Mouse (Mus musculus): ENCODE data around the gene Slc17a4.

Slc17a4 gene

DNA sequence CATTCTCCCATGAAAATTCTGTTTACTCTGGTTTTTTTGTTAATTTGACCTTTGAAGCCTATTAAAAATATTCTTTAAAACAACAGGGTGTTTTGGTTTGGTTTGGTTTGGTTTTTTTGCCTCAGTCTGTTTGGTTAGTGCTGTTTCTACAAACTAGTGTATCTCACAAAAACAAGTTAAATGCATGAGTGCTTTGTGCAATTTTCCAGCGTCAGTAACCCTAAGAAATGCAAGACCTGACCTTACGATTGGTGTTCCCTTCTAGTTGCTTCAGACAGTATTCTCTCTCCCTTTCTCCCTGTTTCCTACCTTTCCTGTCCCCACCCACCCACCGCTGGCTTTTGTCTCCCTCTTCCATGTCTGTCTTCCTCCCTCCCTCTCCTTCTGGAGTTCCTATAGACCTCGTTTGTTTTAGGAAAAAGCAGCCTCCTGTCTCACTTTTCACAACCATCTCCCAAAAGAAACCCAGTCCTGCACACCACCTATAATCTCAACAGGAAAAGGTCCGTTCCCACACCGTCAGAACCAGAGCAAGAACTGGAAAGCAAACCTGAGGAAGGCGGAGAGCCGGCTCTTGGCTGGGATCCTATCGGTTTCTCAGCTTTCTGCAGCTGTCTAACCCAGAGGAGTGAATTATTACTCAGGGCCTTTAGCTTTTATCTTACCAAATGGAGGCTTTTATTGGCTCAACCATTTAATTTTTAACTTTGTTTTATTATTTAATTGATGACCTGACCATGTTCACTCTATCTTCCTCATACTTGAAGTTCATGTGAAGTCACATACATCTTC lies at the start of gene Slc17a4:
TSS of gene Slc17a4 (minus strand) at position 634 of the 792 bp plus-strand sequence.
- no peak for DNase-seq

DNA sequence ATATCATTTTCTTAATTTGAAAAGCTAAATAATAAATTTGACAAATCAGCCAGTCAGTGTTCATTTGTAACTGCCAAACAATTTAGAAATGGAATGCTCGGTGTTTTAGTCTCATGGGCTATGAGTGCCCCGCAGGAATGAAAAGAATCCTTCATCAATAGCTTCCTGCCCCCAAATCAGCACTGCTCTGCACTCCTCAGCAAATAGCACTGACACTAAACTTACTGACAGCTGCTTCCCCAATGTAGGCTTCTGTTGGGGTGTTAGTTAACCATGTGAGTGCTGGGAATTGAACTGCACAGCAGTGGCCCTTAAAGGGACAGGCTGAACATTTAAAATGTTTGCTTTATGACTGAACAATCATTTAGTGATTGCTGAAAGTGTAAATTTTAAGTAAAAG lies 45.0 kb upstream of the Slc17a4 start:
- DNase-seq, result no peak

DNA sequence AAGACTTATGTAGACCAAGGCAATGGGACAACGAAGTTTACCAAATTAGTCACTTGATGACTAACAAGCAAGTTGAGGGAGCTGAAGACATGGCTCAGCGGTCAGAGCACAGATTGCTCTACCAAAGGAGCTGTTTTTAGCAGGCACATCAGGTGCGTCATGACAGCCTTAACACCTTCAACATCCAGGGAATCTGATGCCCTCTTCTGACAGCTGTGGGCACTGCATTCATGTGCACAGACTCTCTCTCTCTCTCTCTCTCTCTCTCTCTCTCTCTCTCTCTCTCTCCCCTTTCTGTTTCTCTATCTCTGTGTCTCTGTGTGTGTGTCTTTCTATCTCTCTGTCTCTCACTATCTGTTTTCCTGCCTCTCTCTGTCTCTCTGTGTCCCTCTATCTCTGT lies 36.1 kb upstream of the Slc17a4 start:
- DNase-seq, result peak; percentile 52

DNA sequence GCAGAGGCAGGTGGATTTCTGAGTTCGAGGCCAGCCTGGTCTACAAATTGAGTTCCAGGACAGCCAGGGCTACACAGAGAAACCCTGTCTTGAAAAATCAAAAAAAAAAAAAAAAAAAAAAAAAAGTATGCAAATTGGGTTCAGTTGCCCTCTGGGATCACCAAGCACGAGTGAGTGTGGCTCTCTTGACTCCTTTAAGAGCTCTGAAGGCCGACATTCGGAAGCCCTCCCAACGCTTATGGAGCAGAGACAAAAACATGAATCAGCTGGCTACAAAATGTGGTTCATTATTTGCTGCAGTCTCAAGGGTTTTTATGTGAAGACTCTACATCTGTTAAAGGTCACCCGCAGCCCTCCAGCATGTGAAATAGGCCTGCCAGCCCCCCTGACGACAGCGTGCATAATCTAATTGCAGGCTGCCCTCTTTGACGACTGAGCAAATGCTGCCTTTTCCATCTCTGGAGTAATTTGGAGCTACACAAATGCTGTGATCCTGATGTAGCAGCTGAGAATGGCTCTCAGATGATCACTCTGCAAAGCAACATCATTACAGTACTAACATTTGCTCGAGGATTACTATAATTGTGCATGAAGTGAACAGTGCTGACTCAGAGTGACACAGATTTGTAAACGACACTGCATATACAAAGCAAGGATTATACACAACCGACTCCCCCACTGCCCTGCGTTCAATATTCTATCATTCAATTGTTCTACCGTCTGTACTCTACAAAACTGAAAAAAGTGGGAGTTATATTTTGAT lies 34.9 kb upstream of the Slc17a4 start:
- no peak for DNase-seq

DNA sequence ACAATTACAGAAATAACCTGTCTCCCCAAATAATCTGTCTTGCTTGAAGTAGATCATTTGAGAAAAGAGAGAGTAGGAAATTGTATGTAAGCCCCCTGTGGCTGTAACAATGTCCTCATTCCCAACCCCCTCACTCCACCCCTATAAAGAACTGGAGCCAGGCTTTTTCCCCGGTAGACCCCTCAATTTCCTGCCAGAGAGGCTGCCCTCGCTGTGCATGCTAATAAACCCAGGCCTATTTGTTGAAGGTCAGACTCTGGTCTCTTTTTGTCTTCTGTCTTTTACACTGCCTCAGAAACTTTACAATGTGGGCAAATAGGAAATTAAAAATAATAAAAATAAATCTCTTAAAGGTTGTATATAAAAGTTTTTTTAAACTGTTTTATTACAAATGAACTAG lies 31.4 kb upstream of the Slc17a4 start:
- no peak for DNase-seq

DNA sequence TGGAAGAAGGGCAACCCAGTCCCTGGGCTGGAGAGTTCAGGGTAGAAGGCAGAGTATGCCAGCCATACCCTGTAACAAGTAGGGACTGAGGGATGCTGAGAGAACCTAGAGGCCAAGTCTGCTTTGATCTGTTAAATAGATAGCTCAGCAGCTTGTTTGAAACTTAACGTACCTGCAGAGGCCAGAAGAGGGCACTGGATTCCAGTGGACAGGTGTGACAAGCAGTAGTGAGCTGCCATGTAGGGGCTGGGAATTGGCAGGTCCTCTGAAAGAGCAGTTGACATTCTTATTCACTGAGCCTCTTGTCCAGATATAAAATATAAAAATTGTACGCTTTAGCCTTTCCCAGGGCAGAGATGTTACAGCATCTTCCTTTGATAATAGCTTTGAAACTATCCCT lies 28.1 kb upstream of the Slc17a4 start:
- peak; percentile 11 for DNase-seq

DNA sequence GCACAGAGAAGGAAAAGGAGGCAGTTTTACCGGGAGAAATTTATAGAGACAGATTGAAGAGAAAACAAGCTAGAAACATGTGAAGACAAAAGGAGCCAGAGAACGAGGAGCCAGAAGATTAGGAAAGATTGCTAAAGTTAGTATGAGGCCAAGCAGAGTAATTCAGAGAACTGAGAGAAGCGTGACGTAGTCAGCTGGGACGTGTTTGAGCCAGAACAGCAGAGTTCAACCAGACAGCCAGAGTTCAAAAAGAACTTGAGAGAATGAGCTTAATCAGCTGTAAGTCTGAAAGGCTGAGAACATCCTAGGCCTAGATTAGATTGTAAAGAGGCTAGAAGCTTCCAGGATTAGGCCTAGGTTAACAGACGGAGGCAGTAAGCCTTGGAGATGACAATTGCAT lies 25.5 kb upstream of the Slc17a4 start:
- DNase-seq, result peak; percentile 38

DNA sequence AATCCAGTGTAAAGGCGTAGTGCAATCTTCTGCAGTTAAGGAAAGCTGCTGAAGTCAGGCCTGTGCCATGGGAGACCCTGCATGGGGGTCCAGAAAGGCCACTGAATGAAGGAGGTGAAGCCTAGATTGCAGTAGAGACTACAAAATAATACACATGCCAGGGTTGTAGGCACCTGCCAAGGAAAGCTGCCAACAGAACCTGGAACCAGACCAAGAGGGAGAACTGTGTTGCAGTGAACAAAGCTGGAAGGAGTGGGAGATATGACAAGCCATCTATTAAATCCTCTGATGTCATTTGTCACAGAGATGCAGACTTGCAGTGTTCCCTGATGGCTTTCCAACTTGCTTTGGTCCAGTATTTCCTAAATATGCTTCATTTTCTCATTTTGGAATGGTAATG lies 23.9 kb upstream of the Slc17a4 start:
- DNase-seq, result no peak

DNA sequence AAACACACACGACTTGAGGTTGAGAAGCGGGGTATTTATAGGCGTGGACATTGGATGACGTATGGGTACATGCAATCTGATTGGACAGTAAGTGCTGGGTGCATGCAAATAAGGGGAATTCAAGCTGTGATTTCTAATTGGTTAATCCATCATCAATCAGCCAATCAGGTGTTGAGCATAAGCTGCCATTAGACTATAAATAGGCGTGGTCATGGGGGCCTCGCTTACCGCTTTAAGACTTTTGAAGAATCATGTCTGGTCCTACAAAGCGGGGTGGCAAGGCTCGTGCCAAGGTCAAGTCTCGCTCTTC lies 19.4 kb upstream of the Slc17a4 start, which contains the start of gene Hist1h2aa:
TSS of gene Hist1h2aa (plus strand) at position 252 of the 310 bp plus-strand sequence.
- DNase-seq, result no peak

DNA sequence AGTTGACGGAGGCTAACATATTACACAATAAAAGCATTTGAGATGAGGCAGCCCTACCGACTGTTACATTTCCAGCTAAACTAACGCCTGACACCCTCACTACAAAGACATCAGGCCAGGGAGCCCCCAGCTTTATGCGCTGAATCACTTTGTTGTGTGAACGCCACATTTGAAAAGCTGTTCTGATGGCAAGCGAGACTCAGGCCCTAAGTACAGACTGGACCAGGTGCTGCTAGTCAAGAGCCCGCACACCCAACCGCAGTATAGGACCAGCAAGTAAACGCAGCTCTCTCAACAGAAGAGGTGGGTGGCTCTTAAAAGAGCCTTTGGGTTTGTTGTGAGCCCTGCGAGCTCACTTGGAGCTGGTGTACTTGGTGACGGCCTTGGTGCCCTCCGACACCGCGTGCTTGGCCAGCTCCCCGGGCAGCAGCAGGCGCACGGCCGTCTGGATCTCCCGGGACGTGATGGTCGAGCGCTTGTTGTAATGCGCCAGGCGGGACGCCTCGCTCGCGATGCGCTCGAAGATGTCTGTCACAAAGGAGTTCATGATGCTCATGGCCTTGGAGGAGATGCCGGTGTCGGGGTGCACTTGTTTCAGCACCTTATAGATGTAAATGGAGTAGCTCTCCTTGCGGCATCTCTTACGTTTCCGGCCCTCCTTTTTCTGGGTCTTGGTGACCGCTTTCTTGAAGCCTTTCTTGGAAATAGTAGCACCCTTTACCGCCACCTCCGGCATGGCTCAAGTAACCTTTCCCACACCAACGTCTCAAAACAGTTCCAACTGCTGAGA lies 18.8 kb upstream of the Slc17a4 start, which contains the start of gene Hist1h2ba:
TSS of gene Hist1h2ba (minus strand) at position 736 of the 790 bp plus-strand sequence.
- no peak for DNase-seq

DNA sequence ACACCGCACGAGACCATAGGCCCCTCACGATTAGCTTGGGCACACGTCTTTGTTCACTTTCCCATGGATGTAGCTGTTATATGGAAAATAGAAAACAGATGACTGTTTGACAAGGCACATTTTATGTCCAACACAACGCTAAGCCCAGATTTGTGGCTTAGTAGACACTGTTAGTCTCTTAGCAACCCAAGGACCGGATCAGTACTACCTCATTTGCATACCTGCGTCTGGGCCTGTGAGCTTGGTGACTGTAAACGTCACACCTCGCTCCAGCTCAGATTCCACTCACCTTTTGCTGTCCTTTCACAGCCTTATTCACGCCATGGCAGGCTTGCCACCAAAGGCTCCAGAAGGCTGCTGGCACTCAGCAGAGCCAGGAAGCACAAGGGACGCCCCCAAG lies 16.1 kb upstream of the Slc17a4 start:
- DNase-seq, result peak; percentile 8

DNA sequence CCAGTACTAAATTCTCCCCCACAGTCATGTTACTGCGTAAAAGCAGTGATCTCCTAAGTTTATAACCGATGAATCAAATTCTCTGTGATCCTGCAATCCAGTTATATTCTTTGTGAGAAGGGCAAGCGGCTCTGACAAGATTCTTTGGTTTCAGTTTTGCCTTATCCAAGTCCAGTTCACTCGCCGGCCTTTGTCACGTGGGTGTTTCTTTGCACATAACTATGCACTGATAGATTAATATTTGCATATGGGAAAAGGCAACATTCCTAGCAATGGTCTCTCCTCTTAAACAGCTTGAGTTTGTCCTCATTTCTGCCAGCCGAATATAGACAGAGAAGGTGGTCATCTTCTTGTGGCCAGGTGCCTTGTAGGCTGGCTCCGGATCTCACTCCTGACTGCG lies 15.7 kb upstream of the Slc17a4 start:
- no peak for DNase-seq

DNA sequence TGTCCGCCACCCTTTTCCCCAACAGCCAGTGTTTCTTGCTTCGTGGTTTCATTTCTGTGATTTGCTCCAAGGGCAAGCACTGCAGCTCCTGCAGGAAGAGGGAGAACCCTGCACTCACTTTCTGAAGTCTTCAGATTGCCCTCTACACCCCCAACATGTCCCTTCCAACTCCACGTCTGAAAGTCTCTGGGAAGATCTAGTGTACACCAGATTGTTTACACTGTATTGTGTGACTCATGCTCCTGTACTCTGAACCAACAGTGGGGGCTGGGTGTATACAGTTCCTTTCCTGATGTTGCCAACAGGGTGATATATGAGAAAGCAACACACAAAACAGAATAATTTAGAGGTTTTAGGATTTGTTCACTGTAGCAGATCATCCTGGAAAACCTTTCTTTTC lies 13.8 kb upstream of the Slc17a4 start:
- DNase-seq, result peak; percentile 61

DNA sequence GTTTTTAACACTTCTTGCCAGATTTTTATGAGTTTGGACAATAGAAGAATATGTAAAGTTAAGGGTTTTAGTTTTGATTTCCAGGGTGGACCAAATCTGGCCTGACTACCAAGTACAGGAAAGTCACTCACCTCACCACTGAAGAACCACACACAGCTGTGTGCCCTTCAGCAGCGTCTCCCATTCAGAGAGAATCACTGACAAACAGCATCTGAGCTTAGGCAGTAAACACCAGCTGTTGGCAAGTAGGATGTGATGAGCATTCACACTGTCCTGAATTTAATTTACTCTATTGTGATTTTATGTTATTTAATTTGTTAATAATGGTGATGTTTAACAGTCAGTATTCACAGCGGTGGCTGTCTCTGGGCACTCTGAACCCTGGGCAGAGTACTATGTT lies 11.0 kb upstream of the Slc17a4 start:
- DNase-seq, result no peak

DNA sequence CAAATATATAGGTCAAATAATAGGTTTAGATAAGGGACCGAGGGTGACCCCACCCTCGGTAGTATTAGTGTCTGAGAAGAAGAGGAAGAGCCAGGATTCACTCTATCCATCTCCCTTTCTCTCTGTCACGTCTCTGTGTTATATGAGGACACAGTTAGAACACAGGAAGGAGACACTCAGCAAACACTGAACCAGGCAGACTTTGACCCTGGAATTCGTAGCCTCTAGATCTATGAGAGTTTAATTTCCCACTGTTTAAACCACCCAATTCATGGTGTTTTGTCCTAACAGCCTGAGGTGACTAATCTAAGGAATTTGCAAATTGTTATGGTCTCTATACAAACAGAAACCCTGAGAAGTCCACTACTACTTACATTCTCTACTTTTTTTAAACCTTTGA lies 2.9 kb upstream of the Slc17a4 start:
- no peak for DNase-seq

DNA sequence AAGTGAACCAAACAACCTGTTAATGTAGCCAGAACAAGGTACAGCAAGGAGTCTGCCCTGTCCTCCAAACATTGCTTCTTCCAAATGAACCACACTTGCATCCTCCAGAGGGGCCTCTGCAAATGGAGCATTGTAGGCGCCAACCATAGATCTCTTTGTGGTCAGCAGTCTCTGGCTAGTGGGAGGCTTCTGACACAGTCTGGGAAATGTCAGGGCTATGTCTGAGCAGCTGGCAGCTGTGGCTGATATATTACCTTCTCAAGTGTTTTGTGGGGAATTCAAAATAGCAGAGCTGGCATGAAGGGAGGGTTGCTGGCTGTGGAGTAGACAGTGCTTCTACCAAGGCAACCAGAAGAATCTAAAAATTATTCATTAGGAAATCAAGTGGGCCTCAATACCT lies 1.3 kb upstream of the Slc17a4 start:
- no peak for DNase-seq

DNA sequence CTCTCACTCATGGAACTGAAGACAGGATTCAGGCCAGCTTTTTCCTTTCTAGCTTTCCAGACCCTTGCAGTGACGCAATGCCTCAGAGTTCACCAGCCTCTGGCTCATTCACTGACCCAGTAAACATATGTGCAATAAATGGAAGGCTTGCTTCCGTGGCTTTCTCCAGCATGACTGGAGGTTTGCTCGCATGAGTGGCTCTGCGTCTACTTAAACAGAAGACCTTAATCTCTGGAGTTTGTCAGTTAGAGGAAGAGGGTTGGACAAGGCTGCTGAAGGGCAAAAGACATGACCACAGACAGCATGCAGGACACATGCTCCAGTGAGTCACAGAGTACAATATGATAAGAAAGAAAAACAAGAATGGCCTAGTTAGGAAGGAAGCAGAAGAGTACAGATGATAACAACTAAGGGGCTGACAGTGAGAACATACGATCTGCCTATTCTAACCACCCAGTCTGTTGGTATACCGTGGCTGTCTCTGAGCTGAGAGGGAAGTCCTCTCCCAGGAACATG lies 960 bp downstream of the Slc17a4 start:
- peak; percentile 10 for DNase-seq

DNA sequence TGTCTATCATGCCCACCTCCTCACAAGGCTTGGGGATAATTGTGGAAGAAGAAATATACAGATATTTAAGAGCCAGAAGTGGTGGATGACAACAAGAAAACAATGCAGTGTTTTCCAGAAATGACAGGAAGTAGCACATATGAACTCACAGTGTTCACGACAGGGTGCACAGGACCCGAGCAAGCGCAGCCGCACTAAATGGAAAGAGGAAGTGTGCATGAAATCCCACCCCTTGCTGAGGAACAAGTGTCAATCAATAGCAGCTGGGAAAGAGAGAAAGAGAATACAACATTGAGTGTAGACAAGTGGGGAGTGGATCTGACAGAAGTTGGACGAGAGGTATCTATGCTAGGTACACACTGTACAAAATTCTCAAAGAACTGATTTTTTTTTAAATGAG lies 3.5 kb downstream of the Slc17a4 start:
- DNase-seq, result peak; percentile 10

DNA sequence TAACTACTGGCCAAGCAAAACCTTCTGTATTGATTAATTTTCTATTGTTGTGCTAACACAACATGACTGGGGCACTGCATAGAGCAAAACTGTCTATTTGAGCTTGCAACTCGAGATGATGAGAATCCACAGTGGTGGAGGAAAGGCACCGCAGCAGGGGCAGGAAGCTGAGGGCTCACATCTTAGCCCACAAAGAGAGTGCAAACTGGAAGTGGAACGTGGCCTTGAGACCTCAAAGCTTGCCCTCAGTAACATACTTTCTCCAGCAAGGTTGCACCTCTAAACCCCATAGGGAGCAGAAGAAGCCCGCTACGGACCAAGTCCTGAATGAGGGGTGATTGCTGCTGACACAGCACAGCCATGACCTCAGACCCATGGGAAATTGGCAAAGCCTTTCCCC lies 4.7 kb downstream of the Slc17a4 start:
- DNase-seq, result no peak

DNA sequence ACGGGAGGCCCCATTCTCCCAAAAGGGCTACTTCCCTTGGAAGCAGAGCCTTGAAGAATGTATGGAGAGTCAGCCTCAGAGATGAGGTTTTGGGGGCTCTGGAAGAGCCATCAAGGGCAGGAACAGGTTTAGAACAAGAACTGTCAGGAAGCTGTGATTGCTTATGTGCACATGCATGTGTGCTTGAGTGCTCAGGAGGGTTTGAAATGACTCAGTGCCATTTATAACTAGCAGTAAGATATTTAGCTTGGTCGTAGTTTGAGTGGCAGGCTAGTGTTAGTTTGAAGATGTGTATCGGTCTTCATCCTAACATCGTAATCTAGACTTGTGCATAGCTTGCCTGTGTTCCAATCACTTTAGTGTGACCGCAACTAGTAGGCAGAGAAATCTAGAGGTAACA lies 7.9 kb downstream of the Slc17a4 start:
- no peak for DNase-seq

DNA sequence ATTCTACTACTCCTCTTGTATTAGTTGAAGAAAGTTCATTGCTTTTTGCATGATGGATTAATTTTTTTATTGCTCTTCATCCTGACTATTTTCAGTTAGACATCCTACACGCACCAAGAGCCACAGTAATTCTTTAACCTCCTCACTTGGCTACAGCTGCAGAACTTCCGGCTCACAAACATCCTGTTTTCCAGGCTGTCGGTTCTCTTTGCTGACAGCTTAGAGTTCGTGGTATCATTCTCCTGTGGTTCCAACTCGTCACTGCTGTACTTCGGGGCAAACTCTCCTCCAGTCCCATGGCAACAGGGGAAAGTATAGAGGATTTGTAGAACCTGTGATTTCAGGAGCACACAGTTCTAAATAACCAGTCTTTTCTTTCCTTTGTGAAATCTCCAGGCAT lies 16.6 kb downstream of the Slc17a4 start:
- peak; percentile 16 for DNase-seq

DNA sequence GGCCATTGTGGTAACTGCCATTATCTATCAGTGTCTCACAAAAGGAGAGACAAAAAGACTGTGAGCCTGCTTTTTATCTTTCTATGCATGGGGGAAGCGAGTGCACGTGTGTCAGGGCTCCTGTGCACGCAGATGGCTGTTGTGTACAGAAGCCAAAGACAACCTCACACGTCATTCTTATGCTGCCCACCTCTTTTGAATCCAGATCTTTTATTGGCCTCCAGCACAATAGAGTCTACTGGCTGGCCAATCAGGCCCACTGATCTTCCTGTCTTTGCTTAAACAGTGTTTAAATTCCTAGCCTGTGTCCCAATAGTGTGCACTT lies 21.6 kb downstream of the Slc17a4 start:
- no peak for DNase-seq

DNA sequence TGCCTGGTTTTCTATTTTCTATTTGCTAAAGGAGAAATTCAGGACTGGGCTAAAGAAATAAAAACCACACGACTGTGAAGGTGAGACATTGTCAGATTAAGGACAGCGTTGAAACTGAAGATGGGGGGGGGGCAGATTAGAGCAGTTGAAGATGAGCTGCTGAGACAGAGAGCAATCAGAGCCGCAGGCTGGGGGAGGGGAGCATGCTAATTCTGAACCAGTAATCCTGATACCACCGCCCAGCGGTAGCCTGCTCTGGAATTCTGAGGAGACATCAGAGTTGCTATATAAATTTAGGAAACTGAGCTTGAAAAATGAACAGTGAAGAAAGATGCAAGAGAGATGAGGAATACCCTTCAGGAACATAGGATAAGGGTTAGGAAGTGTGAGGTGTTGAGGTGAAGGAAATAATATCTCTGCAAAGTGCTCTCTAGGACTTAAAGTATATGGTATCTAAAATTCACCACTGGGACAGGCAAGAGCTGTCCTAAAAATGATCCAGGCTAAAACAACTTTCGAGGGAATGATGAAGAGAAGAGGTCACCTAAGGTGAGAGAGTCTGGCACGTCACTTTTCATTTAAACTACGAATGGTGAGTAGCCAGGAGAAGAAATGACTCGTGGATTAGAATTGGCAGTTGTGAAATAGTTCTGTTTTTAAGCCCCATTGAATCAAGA lies 22.1 kb downstream of the Slc17a4 start:
- DNase-seq, result no peak

All from lung, postnatal 36 days (tissue).